Mouse (Mus musculus): ENCODE data around the gene Slfn1. TPM values are rescaled to one million over a fixed set of nuclear protein-coding genes. Genes with fewer than 3 reads are reported as not detected.

Slfn1 gene
- polyA plus RNA-seq (2014; fragmentation: Nextera tagmentation; extraction: Ambion mirVana): 0.11 TPM in 1 of 2 replicates, not detected in the other

- ATAC-seq (ENCODE audit: low FRiP score) (no peak), DNase-seq (ENCODE audit: low spot score) (no peak)
- no peak within 1 kb of the TSS for H3K27ac ChIP-seq
- H3K36me3 ChIP-seq (replicated peaks; ENCODE audit: control insufficient read depth, insufficient read depth): no peaks in the 10 kb centered on the region
- H3K9ac ChIP-seq: no peak within 1 kb of the TSS
- H3K4me3 ChIP-seq (replicated peaks; ENCODE audit: low read length): no peak within 1 kb of the TSS
- no peaks in the 10 kb centered on the region for H3K9me3 ChIP-seq (ENCODE audit: control insufficient read depth, low read length)
- no peaks in the 10 kb centered on the region for H3K27me3 ChIP-seq (ENCODE audit: control insufficient read depth, insufficient read depth, low read length)
- no peak within 1 kb of the TSS for H3K4me2 ChIP-seq (replicated peaks)
- 89% methylated on average over 13 of the region's 13 CpGs for WGBS
- no peaks in the 10 kb centered on the region for H3K4me1 ChIP-seq (replicated peaks; ENCODE audit: control insufficient read depth, insufficient read depth, low read length)
Observed at GRCm38 (mm10) chr11:83116597-83117227, at the start of gene Slfn1. TSS of gene Slfn1 (plus strand) at chr11:83116849.

- Histone ChIP-seq H3K9ac (no peak overlapping the region), H3K4me2 (replicated peaks) (no peak overlapping the region), H3K36me3 (replicated peaks; ENCODE audit: control insufficient read depth, insufficient read depth) (no peaks in the 10 kb centered on the region), H3K27me3 (ENCODE audit: control insufficient read depth, insufficient read depth, low read length) (no peaks in the 10 kb centered on the region), H3K4me3 (replicated peaks; ENCODE audit: low read length) (no peak overlapping the region), H3K4me1 (replicated peaks; ENCODE audit: control insufficient read depth, insufficient read depth, low read length) (no peaks in the 10 kb centered on the region; the same call in 1 of the 2 replicates), H3K27ac (no peak overlapping the region), H3K9me3 (ENCODE audit: control insufficient read depth, low read length) (no peaks in the 10 kb centered on the region)
- no peak for ATAC-seq (ENCODE audit: low FRiP score)
- WGBS: 81% methylated on average over 4 of the region's 4 CpGs
- no peak for DNase-seq (ENCODE audit: low spot score)
Observed at GRCm38 (mm10) chr11:83067982-83068694, 48.5 kb upstream of the Slfn1 start.

GRCm38 (mm10) chr11:83070321-83070970 lies 46.2 kb upstream of the Slfn1 start:
- H3K4me3 ChIP-seq (replicated peaks; ENCODE audit: low read length): no peak overlapping the region
- H3K4me1 ChIP-seq (replicated peaks; ENCODE audit: control insufficient read depth, insufficient read depth, low read length): no peaks in the 10 kb centered on the region; the same call in 1 of the 2 replicates
- WGBS: 84% methylated on average over 15 of the region's 15 CpGs
- H3K36me3 ChIP-seq (replicated peaks; ENCODE audit: control insufficient read depth, insufficient read depth): no peaks in the 10 kb centered on the region
- no peaks in the 10 kb centered on the region for H3K27me3 ChIP-seq (ENCODE audit: control insufficient read depth, insufficient read depth, low read length)
- no peak overlapping the region for H3K27ac ChIP-seq
- H3K9me3 ChIP-seq (ENCODE audit: control insufficient read depth, low read length): no peaks in the 10 kb centered on the region
- DNase-seq (ENCODE audit: low spot score) (no peak), ATAC-seq (ENCODE audit: low FRiP score) (no peak)
- no peak overlapping the region for H3K9ac ChIP-seq
- H3K4me2 ChIP-seq (replicated peaks): no peak overlapping the region

GRCm38 (mm10) chr11:83077714-83078422 lies 38.8 kb upstream of the Slfn1 start:
- WGBS: 80% methylated on average over 3 of the region's 3 CpGs

DNA sequence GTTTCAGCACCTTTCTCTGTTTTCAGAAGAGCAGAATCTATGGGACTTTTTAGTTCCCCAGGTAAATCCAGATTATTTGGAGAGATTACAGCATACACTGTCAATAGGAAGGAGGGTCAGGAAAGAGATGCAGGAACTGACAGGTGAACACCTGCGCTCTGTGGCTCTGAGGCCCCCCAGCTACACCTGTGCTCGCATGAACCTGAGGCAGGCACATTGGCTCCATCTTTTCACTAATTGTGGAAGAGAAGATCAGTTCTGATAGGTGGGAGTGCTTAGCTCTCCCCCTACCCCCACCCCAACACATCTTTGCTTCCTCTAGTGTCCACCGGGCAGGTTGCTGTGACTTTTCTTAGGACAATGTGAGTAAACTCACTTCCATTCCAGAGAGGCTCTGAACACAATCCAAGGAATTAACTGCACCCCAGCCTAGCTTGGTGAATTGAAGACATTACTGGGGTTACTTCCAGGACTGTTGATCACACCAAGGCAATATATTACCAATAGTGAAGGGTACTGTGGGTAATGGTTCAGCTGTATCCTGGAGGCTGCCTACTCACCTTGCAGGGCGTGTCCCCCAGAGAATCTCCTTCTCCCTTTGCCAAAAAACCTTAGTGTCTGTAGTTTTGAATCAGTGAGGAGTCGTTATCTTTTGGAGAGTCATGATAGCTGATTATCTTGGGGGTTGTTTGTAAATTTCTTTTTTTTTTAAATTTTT lies 38.1 kb upstream of the Slfn1 start:
- Histone ChIP-seq H3K9ac (no peak overlapping the region), H3K4me3 (replicated peaks; ENCODE audit: low read length) (no peak overlapping the region), H3K27ac (no peak overlapping the region), H3K36me3 (replicated peaks; ENCODE audit: control insufficient read depth, insufficient read depth) (no peaks in the 10 kb centered on the region), H3K4me1 (replicated peaks; ENCODE audit: control insufficient read depth, insufficient read depth, low read length) (no peaks in the 10 kb centered on the region), H3K27me3 (ENCODE audit: control insufficient read depth, insufficient read depth, low read length) (no peaks in the 10 kb centered on the region), H3K9me3 (ENCODE audit: control insufficient read depth, low read length) (no peaks in the 10 kb centered on the region), H3K4me2 (replicated peaks) (no peak overlapping the region)
- DNase-seq (ENCODE audit: low spot score): no peak
- ATAC-seq (ENCODE audit: low FRiP score): no peak
- WGBS: 89% methylated on average over 5 of the region's 5 CpGs

More at GRCm38 (mm10) chr11:83077714-83078422, 38.8 kb upstream of the Slfn1 start:
- DNase-seq (ENCODE audit: low spot score) (no peak), ATAC-seq (ENCODE audit: low FRiP score) (no peak)
- Histone ChIP-seq H3K9me3 (ENCODE audit: control insufficient read depth, low read length) (no peaks in the 10 kb centered on the region), H3K4me3 (replicated peaks; ENCODE audit: low read length) (no peak overlapping the region), H3K27me3 (ENCODE audit: control insufficient read depth, insufficient read depth, low read length) (no peaks in the 10 kb centered on the region), H3K4me2 (replicated peaks) (no peak overlapping the region), H3K27ac (no peak overlapping the region), H3K36me3 (replicated peaks; ENCODE audit: control insufficient read depth, insufficient read depth) (no peaks in the 10 kb centered on the region), H3K9ac (no peak overlapping the region), H3K4me1 (replicated peaks; ENCODE audit: control insufficient read depth, insufficient read depth, low read length) (no peaks in the 10 kb centered on the region)

- no peak overlapping the region for H3K27ac ChIP-seq
- no peaks in the 10 kb centered on the region for H3K9me3 ChIP-seq (ENCODE audit: control insufficient read depth, low read length)
- H3K9ac ChIP-seq: no peak overlapping the region
- 90% methylated on average over 9 of the region's 9 CpGs for WGBS
- H3K4me3 ChIP-seq (replicated peaks; ENCODE audit: low read length): no peak overlapping the region
- no peaks in the 10 kb centered on the region for H3K4me1 ChIP-seq (replicated peaks; ENCODE audit: control insufficient read depth, insufficient read depth, low read length)
- ATAC-seq (ENCODE audit: low FRiP score): no peak
- DNase-seq (ENCODE audit: low spot score): no peak
- no peaks in the 10 kb centered on the region for H3K27me3 ChIP-seq (ENCODE audit: control insufficient read depth, insufficient read depth, low read length)
- H3K4me2 ChIP-seq (replicated peaks): no peak overlapping the region
- no peaks in the 10 kb centered on the region for H3K36me3 ChIP-seq (replicated peaks; ENCODE audit: control insufficient read depth, insufficient read depth)
Observed at GRCm38 (mm10) chr11:83079487-83080199, 37.0 kb upstream of the Slfn1 start.

GRCm38 (mm10) chr11:83082741-83083473 lies 33.7 kb upstream of the Slfn1 start:
- no peak overlapping the region for H3K27ac ChIP-seq
- DNase-seq (ENCODE audit: low spot score) (no peak), ATAC-seq (ENCODE audit: low FRiP score) (no peak)
- no peak overlapping the region for H3K4me3 ChIP-seq (replicated peaks; ENCODE audit: low read length)
- H3K4me2 ChIP-seq (replicated peaks): no peak overlapping the region
- no peaks in the 10 kb centered on the region for H3K9me3 ChIP-seq (ENCODE audit: control insufficient read depth, low read length)
- H3K27me3 ChIP-seq (ENCODE audit: control insufficient read depth, insufficient read depth, low read length): no peaks in the 10 kb centered on the region
- H3K36me3 ChIP-seq (replicated peaks; ENCODE audit: control insufficient read depth, insufficient read depth): no peaks in the 10 kb centered on the region
- no peak overlapping the region for H3K9ac ChIP-seq
- no peaks in the 10 kb centered on the region for H3K4me1 ChIP-seq (replicated peaks; ENCODE audit: control insufficient read depth, insufficient read depth, low read length)
- WGBS: 60% methylated on average over 7 of the region's 7 CpGs

DNA sequence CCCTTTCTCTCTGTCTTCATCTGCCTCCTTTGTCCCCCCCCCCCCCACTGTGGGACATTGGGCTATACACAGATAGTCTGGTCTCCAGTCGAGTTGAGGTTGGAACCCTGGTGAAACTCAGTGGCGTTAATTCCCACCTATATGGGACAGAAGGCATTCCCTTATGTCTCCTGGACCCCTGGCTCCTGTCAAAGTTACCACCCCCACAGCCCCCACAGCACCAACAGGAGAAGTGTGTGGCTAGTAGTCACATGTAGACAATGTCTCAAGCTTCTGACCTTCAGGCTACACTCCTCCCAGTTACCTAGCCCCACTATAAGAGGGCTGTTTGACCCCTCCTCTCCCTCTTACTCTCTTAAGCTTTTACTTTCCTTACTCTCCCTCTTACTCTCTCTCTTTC lies 32.5 kb upstream of the Slfn1 start:
- DNase-seq (ENCODE audit: low spot score) (no peak), ATAC-seq (ENCODE audit: low FRiP score) (no peak)
- Histone ChIP-seq H3K36me3 (replicated peaks; ENCODE audit: control insufficient read depth, insufficient read depth) (no peaks in the 10 kb centered on the region), H3K4me2 (replicated peaks) (no peak overlapping the region), H3K4me3 (replicated peaks; ENCODE audit: low read length) (no peak overlapping the region), H3K9ac (no peak overlapping the region), H3K9me3 (ENCODE audit: control insufficient read depth, low read length) (no peaks in the 10 kb centered on the region), H3K27me3 (ENCODE audit: control insufficient read depth, insufficient read depth, low read length) (no peaks in the 10 kb centered on the region), H3K27ac (no peak overlapping the region), H3K4me1 (replicated peaks; ENCODE audit: control insufficient read depth, insufficient read depth, low read length) (no peaks in the 10 kb centered on the region)
- WGBS: 88% methylated on average over 2 of the region's 2 CpGs
